Mouse (Mus musculus): Measurements from ENCODE around the gene Nxpe4.
"Not testable (repeated sequence)": the region's sequence is repeated elsewhere in the genome, so short reads cannot be mapped to it uniquely, and the experiment has no call there.

Nxpe4 gene

DNA sequence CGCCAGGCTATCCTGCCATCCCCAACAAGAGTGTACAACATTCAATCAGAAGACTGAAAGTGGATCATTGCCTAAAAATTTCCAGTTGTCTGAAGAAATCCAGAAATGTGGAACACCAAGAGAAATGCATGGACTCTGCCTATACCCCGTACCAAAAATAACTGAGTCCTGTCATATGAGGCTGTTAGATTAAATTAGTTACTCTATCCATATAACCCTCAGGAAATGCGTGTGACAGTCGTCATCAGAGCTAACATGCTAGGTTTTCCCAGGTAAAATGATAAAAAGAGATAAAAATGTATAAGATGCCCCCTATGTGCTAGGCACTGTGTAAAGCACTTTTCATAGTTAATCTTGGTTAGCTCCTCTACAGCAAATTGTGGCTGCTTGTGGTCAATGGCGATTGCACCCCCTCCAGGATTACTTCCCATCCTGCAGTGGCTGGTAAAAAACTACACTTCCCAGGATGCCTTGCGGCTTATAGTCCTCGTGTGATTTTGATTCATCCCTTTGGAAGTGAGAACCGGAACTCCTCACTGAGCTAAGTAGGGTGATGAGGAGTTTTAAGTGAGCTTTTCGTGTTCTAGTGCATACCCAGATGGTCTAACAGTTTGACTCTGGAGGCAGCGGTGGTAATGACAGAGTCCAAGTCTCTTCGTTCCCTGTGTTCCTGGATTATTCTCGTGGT, at the start of gene Nxpe4:
TSS of gene Nxpe4 (plus strand) at position 519 of the 688 bp plus-strand sequence.
- DNase-seq (ENCODE audit: low read depth in 1 of 2, low spot score in 2 of 2) = no peak

DNA sequence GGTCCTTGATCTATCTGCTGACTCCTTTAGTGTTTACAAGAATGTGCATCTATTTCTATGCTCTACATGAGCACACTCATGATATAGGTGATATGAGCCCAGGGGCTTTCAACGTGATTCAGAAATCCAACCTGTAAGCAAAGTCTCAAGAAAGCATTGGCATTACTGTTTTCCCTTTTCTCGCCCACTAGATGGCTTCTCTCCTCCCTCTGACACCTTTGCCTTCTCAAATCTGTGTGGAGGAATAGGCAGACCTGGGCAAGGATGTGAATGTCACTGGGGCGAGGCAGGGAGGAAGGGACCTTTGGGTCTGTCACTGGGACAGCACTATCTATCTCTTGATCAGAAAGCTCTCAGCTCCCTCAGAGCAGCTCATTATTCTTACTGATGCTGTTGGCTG, 35.0 kb upstream of the Nxpe4 start:
- no peak for DNase-seq (ENCODE audit: low read depth in 1 of 2, low spot score in 2 of 2)

DNA sequence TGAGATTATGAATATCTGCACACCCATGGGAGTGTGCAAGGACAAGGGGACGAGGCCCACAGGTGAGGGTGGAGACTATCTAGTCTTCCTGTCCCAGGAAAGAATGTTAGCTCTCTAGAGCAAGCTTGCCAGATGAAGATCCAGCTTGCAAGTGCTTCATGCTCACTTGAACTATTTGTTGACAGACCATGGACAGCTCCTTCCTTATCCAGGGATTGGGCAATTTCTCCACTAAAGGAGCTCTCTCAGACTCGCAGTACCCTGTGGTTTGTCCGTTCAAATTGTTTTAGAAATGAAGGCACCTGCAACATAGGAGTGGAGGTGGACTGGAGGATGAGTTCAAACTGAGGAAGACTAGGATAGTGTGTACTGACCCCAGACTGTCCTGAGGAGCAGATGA, 24.3 kb upstream of the Nxpe4 start:
- DNase-seq (ENCODE audit: low read depth in 1 of 2, low spot score in 2 of 2) = no peak

DNA sequence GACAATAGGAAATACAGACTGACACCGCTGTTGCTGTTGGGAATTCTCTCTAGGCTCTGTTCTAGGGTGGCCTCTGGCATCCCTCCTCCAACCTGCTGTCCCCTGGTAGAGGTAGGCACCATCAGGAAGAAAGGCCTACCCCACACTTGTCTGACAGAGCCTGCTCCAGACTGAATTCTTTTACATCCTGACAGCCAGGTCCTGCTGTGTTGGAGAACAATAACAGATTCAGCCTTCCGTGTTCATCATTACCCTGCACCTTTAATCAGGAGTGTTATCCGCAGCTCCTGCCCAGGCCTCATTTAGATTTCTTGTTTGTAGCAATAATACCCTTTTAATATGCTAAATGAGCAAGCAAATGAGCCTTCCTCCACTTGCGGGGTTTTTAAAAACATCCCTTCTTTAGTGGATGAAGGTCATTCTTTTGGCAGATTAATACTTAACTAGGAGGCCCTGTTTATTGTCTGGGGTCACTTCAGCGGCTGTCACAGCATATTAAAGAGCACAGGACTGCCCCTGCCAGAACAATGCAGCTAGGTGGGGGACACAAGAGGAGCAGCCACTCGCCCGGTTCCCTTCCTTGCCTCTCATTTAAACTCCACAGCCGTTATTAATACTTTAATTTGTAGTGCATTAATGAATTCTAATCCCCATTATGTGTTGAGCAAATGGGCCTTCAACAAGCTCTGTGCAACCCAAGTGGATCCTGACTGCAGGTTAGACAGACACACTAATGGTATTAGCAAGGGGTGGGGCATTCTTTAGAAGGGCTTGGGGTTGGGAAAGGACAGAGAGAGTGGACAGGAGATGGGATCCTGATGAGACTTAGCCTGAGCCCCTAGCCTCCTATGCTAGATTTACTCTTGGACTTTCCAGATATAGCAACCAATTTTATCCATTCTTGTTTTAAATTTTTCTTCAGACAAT, 21.1 kb upstream of the Nxpe4 start:
- no peak for DNase-seq (ENCODE audit: low read depth in 1 of 2, low spot score in 2 of 2)

DNA sequence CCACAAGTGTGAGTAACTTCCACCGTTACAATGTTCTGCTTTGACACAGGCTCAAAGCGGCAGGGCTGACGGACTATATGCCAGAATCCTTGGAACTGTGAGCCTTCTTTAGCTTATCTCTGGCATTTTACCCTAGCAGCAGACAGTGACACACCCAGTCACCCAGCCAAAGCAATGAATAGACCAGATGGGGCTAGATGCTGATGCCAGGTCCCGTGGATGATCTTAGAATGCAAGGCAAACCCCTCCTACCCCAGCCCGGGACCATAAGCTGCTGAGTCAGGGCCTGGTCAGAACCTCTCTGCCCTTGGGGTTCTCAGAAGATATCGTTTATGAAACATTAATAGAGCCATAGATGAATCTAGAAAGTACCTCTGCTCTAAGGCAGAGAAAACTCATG, 19.2 kb upstream of the Nxpe4 start:
- no peak for DNase-seq (ENCODE audit: low read depth in 1 of 2, low spot score in 2 of 2)

DNA sequence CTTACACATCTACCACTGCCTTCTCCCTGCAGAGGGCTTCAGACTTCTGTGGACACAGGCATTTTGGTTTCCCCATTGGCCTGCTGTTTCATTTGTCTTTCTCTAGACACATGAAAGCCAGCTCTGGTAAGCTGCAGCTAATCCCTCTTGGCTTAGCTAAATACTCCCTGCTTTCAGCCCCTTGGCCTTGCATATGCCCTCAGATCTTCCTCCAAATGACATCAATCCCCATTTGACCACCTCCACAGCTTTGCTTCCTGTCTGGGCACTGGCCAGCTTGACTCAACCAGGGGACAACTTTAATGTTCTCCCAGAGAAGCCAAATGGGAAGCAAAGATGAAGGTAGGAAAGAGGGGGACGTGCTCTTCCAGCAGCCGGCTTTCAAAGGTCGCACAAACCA, 15.1 kb upstream of the Nxpe4 start:
- DNase-seq (ENCODE audit: low read depth in 1 of 2, low spot score in 2 of 2) = no peak

DNA sequence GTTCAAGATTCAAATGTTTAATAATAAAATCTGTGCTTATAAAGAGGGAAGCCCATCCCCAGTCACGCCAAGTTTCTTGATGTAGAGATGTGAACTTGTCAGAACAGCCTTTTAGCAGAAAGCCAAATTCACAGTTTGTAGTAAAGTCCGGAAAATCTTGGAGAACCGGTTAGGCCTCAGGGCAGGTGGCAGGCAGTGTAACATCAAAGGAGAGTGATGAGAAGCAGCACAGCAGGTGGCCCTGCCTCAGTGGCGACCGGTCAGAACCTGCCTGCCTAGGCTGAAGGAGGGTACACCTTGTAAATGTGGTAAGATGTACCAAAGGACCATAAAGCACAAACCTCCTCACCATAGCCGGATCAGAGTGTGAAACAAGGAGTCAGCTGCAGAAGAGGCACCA, 4.7 kb downstream of the Nxpe4 start:
- DNase-seq (ENCODE audit: low read depth in 1 of 2, low spot score in 2 of 2) = not testable (repeated sequence)

DNA sequence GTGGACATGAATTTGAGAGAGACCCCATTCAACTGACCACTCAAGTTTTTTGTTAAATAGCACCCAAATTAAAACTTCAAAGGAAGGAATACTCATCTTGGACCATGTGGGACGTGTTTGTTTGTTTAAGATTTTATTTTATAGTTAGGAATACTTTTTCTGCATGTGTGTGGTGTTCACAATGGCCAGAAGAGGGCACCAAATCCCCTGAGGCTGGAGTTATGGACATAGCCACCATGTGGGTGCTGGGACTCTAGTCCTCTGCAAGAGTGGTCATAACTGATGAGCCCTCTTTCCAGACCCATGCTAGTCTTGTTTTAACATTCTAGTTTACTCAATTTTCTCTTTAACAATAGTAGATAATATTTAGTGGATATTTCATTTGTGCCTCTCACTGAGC, 14.9 kb downstream of the Nxpe4 start:
- DNase-seq (ENCODE audit: low read depth in 1 of 2, low spot score in 2 of 2) = no peak

DNA sequence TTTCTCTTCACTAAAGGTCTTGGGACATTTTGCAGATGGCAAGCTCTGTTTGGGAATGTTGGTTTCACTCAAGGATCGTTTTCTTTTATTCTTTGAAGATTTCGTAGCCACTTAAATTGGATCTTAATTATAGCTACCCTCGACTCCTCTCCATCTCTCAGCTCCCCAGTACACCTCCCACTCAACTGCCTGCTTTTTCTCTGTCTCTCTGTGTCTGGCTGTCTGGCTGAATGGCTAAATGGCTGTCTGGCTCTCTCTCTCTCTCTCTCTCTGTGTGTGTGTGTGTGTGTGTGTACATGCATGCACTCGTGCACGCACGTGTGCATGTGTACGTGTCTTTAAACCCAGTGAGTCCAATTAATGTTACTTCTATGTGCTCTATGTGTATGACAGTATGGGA, 19.5 kb downstream of the Nxpe4 start:
- no peak for DNase-seq (ENCODE audit: low read depth in 1 of 2, low spot score in 2 of 2)

DNA sequence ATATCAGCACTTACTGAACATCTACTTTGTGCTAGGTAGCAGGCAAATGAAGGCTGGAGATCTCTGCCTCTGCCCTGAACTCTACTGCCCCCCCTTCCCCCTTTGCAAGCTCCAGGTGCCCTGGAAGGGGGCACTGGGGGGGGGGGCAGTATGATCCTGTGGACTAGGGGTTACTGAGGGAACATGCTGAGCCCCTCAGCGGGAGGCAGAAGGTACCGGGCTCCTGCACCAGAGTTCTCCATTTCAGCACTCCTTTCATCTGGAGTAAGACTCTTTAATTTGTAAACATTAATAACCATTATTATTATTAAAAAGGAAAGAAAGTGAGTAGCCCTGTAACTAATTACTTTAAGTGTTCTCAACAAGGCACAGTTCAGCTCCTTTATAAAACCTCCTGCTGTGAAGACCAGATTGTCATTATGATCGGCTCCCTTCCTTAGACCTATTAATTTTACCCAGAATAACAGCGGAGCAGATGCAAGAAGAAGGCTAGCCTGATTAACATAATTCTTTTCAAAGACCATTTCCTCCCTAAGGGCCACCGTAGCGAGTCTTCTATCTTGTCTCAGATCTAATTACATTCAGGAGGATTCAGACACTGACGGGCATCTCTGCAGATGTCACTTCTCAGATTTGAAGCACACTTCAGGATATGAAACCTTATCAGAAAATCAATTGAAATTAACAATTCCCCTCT, 21.0 kb downstream of the Nxpe4 start:
- DNase-seq (ENCODE audit: low read depth in 1 of 2, low spot score in 2 of 2) = no peak

DNA sequence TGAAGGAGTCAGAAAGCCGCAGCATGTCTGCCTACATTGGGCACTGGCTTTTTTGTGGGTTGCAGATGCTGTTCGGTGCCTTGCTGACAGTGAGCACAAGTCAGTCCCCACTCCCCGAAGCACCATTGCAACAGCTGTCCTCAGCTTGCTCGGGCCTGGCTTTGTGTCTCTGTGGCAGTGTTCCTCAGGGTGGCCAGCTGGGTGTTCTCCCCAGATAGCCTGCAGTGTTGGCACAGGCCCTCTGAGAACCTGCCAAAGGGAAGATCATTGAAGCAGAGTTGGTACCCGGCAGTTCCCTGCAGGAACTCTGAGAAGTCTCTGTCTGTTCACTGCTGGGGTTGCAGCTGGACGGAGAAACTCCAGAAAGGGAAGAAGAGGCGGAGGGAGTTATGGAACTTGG, 22.5 kb downstream of the Nxpe4 start:
- DNase-seq (ENCODE audit: low read depth in 1 of 2, low spot score in 2 of 2) = no peak

DNA sequence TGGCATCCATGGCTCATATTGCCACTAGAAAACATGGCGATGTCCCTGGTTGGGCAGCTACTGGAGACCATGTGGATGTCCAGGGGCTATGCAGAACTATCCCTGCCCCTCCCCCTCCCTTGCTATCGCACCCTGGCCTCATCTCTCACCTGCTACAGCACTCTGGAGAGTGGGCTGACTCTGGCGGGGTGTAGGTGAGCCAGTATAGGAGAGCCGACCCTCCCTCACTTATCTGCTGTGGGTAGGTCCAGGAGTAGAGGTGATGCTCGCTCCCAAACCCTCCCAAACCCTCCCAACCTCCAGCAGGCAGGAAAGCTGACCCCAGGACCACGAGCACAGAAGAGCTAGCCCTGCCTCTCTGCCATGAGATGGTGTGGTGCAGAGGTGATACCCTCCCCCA, 27.0 kb downstream of the Nxpe4 start:
- DNase-seq (ENCODE audit: low read depth in 1 of 2, low spot score in 2 of 2) = no peak

DNA sequence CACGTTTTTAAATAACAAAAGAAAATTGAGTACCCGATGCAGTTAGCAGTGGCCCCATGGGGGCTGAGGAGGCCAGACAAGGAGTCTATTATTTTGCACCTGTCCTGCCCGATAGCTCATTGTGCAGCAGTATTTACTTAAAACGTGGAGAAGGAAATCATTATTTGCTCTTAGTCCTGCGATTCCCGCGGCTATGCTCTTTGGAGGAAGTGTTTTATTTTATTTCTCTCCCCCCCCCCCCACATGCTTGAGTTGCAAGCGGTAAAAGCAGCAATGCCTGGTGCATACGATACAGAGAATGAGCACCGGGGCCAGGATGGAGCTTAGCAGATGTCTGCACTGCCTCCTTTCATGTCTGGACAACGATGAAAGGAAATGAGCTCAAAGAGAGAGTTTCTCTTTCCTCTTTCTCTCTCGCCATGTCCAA, 35.6 kb downstream of the Nxpe4 start:
- no peak for DNase-seq (ENCODE audit: low read depth in 1 of 2, low spot score in 2 of 2)

DNA sequence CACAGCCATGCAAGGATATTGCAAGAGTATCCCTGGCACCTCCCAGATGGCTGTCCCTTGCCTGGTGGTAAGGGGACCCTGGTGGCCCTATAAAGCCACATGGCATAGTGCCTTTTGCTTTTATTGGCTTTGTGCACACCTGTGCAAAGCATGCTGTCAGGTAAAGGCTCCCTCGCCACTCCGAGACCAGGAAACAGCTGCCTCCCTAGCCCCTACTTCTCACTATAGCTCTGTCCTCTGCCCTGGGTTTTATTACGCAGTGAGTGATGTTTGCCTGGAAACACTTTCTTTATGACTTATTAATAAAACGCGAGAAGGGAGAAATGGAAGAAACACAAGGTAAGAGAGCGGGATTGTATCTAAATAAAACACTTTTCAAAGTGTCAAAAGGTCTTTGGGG, 49.1 kb downstream of the Nxpe4 start:
- DNase-seq (ENCODE audit: low read depth in 1 of 2, low spot score in 2 of 2) = no peak

DNA sequence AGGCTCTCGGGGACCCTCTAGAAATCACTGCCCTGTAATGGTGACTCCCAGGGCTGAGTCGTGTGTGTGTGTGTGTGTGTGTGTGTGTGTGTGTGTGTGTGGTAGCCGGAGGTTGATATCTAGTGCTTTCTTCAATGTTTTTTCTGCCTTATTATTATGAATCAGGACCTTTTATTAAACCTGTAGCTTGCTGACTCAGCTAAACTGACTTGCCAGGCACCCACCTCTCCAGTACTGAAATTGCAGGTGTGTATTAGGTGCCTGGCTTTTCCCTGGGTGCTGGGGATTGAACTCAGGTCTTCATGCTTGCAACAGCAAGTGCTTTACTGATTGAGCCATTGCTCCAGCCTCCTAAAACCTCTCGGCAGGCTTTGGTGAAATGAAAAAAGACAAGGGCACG, 50.1 kb downstream of the Nxpe4 start:
- no peak for DNase-seq (ENCODE audit: low read depth in 1 of 2, low spot score in 2 of 2)

DNA sequence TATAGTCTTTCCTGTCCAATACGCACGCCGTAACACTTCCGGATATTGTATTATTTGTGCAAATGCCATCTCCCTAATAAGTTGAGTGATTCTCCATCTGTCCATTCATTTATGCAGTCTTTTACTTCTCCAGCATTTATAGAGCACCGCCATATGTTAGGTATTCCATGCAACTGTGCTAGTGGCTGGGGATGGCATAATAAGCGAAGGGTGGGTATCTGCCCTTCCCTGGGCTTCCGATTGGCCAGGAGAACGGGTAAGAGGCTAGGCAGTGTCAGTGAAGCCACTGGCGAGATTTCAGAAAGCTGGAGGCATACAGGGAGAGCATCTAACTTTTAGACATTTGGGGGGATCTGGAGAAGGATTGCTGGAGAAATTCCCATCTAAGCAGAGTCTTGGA, 52.9 kb downstream of the Nxpe4 start:
- DNase-seq (ENCODE audit: low read depth in 1 of 2, low spot score in 2 of 2) = no peak

DNA sequence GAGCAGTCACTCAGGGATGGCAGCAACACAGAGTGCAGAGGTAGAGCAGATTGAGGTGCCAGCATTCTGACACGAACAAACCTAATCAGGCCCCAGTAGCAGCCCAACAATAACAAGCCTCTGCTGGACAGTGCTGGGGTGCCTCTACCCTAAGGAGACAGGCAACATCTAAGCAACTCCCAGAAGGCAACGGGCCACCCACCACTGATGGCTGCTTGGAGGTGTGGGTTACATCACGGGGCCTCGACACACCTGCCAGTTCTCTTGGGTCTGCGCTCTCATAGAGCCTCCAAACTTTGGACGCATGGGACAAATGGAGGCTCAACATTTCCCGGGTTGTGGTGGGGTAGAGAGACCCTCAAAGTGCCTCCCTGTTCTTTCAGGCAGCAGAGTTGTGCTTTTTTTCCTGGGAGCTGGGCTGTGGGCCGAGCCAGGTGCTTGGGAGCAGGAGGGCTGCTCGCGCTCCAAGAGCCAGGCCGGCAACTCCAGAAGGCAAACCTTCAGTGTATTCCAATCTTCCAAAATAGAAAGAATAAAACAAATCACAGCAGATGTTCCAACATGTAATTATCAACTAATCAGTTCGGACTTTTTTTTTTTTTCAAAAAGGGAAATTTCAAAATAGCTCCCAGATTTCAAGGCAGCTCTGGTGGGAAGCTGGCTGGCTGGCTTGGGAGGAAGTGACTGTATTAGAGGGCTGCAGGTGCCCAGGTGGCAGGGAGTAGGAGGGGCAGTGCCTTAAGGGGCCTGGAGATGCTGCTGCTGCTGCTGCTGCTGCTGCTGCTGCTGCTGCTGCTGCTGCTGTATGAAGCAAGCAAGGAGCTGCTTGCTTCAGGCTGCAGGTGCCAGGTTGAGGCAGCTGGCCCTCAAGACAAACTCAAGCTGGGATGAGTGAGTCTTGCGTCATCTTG, 54.5 kb downstream of the Nxpe4 start:
- no peak for DNase-seq (ENCODE audit: low read depth in 1 of 2, low spot score in 2 of 2)

DNA sequence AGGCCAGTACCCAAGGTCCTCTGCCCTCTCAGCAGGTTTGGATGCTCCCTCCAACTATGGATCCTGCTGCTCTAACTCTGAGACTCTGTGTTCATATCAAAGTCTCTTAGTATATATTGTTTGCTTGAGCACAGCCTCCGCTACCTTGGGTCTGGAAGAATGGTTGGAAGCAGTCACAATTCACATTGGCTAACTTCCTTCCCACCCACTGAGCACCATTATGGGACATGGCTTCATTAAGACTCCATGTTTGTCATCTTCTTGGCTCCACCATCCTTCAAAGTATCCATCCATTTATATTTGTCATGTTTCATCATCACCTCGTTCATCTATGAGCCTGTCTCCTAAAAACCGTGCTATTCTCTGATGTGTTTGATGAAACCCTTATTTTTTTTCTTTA, 68.9 kb downstream of the Nxpe4 start:
- DNase-seq (ENCODE audit: low read depth in 1 of 2, low spot score in 2 of 2) = no peak

DNA sequence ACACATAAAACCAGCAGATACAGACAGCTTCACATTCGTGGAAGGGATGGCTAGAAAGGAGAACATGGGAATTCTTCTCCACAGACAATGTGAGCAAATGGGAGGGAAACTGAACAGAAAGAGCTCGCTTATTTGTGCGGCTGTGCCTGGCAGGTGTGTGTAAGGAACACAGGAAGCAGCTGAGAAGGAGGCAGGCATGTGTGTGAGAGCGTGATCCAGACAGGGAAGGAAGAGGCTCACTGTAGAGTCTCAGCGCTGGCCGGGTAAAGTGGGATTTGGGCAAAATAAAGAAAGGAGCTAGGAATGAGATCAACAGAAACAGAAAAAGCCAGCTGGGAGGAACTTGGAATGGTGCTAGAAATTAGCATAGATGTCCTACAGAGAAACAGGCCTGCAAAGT, 74.6 kb downstream of the Nxpe4 start:
- DNase-seq (ENCODE audit: low read depth in 1 of 2, low spot score in 2 of 2) = no peak

DNA sequence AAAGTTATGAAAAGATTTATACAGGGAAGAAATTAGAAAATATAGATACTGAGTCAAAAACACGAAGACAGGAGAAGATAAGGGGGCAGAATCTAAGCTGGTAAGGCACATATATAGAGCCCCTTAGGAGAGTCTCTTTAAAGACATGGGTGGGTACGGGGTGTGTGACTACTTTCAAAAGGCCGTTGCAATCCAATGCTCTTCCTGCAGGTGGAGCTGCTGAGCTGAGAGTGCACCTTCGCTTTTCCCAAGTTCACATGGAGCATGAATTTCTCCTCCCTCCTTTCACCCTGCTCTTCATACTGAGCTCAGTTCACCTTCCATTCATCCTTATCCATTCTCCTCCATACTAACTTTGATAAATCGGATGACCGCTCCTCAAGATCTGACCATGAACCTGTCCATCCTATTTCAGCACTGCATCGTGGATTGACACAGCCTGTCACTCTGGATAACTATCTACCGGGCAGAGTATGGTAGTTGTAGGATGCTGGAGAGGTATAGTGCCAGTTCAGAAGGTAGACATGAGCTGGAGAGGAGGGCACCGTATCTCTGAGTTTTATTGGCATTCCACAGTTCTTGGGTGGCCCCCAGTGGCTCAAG, 76.4 kb downstream of the Nxpe4 start:
- DNase-seq (ENCODE audit: low read depth in 1 of 2, low spot score in 2 of 2) = no peak

DNA sequence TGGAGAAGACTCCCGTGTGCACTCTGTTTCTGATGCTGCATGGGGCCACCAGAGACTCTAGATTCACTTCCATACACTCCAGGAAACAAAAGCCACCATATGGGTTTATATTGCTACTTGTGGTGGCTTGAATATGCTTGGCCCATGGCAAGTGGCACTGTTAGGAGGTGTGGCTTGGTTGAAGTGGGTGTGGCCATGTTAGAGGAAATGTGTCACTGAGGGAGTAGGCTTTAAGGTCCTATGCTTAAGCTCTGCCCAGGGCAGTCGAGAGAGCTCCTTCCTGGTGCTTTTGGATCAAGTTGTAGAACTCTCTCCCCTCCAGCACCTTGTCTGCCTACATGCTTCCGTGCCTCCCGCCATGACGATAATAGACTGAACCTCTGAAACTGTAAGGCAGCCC, 77.6 kb downstream of the Nxpe4 start:
- no peak for DNase-seq (ENCODE audit: low read depth in 1 of 2, low spot score in 2 of 2)

All from monocyte, adult 2 months (primary cell).